Mouse (Mus musculus): ENCODE data around the gene Zfp777. TPM values are rescaled to one million over a fixed set of nuclear protein-coding genes. Genes with fewer than 3 reads are reported as not detected.
A peak's percentile ranks its signal among the peaks of the same experiment; 100 is the strongest.

Gene Zfp777
- total RNA-seq, 2 experiments from 2014 or later, result 15.5 to 17.0 TPM

- intact Hi-C loops (cut with DNase I), result loop anchor here (5.0 kb wide), 1 partner anchor 40 kb away; the partner anchor contains the start of gene Zfp746
- DNase-seq, result peak; percentile 38 to 54
These were observed 1.0 kb downstream of the Zfp777 start for GRCm38 (mm10) chr6:48047450-48048351.

GRCm38 (mm10) chr6:48047114-48047449 is 1.6 kb downstream of the Zfp777 start:
- no peak for DNase-seq
- intact Hi-C loops (cut with DNase I), result loop anchor here (5.0 kb wide), 1 partner anchor 40 kb away; the partner anchor contains the start of gene Zfp746

- intact Hi-C loops (cut with DNase I), result no loop called here
- DNase-seq, result no peak
These were observed 16.1 kb downstream of the Zfp777 start for GRCm38 (mm10) chr6:48032661-48033060.

- intact Hi-C loops (cut with DNase I), result no loop called here
These were observed 22.6 kb downstream of the Zfp777 start for GRCm38 (mm10) chr6:48025905-48026660.

GRCm38 (mm10) chr6:48024994-48025345 is 23.7 kb downstream of the Zfp777 start:
- intact Hi-C loops (cut with DNase I), result no loop called here
- DNase-seq, result no peak

More at GRCm38 (mm10) chr6:48025905-48026660, 22.6 kb downstream of the Zfp777 start:
- DNase-seq, result no peak

GRCm38 (mm10) chr6:48024330-48024993 is 24.2 kb downstream of the Zfp777 start:
- intact Hi-C loops (cut with DNase I), result no loop called here
- no peak for DNase-seq

- intact Hi-C loops (cut with DNase I), result no loop called here
- DNase-seq, result no peak
These were observed 26.0 kb downstream of the Zfp777 start for GRCm38 (mm10) chr6:48022672-48023071.

- no peak for DNase-seq
- intact Hi-C loops (cut with DNase I), result no loop called here
These were observed 27.0 kb downstream of the Zfp777 start for GRCm38 (mm10) chr6:48021678-48022077.

GRCm38 (mm10) chr6:48020006-48020405 is 28.7 kb downstream of the Zfp777 start:
- intact Hi-C loops (cut with DNase I), result no loop called here
- no peak for DNase-seq

- intact Hi-C loops (cut with DNase I), result no loop called here
- DNase-seq, result no peak
These were observed 31.9 kb downstream of the Zfp777 start for GRCm38 (mm10) chr6:48016841-48017240.

GRCm38 (mm10) chr6:48016090-48016521 is 32.6 kb downstream of the Zfp777 start:
- DNase-seq, result peak; percentile 69 to 75
- intact Hi-C loops (cut with DNase I), result no loop called here

GRCm38 (mm10) chr6:48010727-48011126 is 38.0 kb downstream of the Zfp777 start:
- intact Hi-C loops (cut with DNase I), result no loop called here
- DNase-seq, result peak; percentile 22 to 59

- no peak for DNase-seq
- intact Hi-C loops (cut with DNase I), result no loop called here
These were observed 53.0 kb downstream of the Zfp777 start for GRCm38 (mm10) chr6:47995661-47996060.

- intact Hi-C loops (cut with DNase I), result no loop called here
- DNase-seq, result no peak
These were observed 64.8 kb downstream of the Zfp777 start for GRCm38 (mm10) chr6:47983936-47984335.

- DNase-seq, result peak; percentile 71 to 75
- intact Hi-C loops (cut with DNase I), result no loop called here
These were observed 69.8 kb downstream of the Zfp777 start for GRCm38 (mm10) chr6:47978897-47979368.

- intact Hi-C loops (cut with DNase I), result no loop called here
These were observed 74.1 kb downstream of the Zfp777 start for GRCm38 (mm10) chr6:47974599-47974998.

More at GRCm38 (mm10) chr6:47974599-47974998, 74.1 kb downstream of the Zfp777 start:
- DNase-seq, result no peak

Small RNA genes within 50 kb of the gene (microRNA-seq; reads per million reads assigned to microRNA genes)
- 0 reads per million in 2 experiments for gene Gm24563

Other genes starting within 250 kb of the Zfp777 start
- 10 to 100 TPM; 36.5 to 45.0 TPM for gene Pdia4, start 235.5 kb downstream of the Zfp777 start, total RNA-seq (2021)
- gene Zfp786, start 218.0 kb downstream of the Zfp777 start, total RNA-seq (2021), result under 1 TPM; 0.46 to 0.53 TPM
- 1 to 10 TPM; 6.7 to 7.0 TPM for gene Zfp398, start 213.2 kb downstream of the Zfp777 start, total RNA-seq (2021)
- gene Zfp282, start 171.7 kb downstream of the Zfp777 start, total RNA-seq (2021), result 1 to 10 TPM; 8.5 to 9.1 TPM
- gene Zfp212, start 128.4 kb downstream of the Zfp777 start, total RNA-seq (2021), result 10 to 100 TPM; 11.7 to 13.0 TPM
- gene Zfp956, start 95.5 kb downstream of the Zfp777 start, total RNA-seq (2021), result 1 to 10 TPM; 1.3 to 1.9 TPM
- 10 to 100 TPM; 13.9 to 15.1 TPM for gene Zfp746, start 37.7 kb upstream of the Zfp777 start, total RNA-seq (2021)

All from heart, postnatal 14 days (tissue).